Mouse (Mus musculus) CH12.LX (cell line): ENCODE data around the gene Snta1. TPM values are rescaled to one million over a fixed set of nuclear protein-coding genes. Genes with fewer than 3 reads are reported as not detected.

Source experiments
- DNase-seq: peaks from one replicate; pipeline ENCODE4 v3.0.0-alpha.2; 2013; ENCODE audit errors: extremely low read depth
- H3K27ac ChIP-seq: 2 replicates; pipeline ENCODE4 v1.5.1; 2012; ENCODE audit warnings: low read depth, mild to moderate bottlenecking, control low read depth, moderate library complexity; ENCODE audit not compliant: insufficient read depth
- H3K27me3 ChIP-seq: replicated peaks from 2 replicates; pipeline ENCODE3; 2012; ENCODE audit warnings: inconsistent platforms
- H3K36me3 ChIP-seq, 2 experiments: replicated peaks in 1 of 2; 2 replicates each; pipeline versions ENCODE3 to v1.6.1; 2012; ENCODE audit warnings: inconsistent platforms in 1 of 2, low read length in 1 of 2, mild to moderate bottlenecking in 1 of 2, mixed read lengths in 1 of 2, moderate library complexity in 1 of 2; ENCODE audit not compliant: control insufficient read depth in 1 of 2, insufficient read depth in 1 of 2
- H3K4me1 ChIP-seq, 2 experiments: 2 replicates each; pipeline ENCODE4 v1.6.1; 2012; ENCODE audit warnings: inconsistent platforms in 1 of 2, moderate library complexity in 1 of 2; ENCODE audit not compliant: insufficient read depth in 2 of 2, control insufficient read depth in 1 of 2
- H3K4me2 ChIP-seq: 2 replicates; pipeline ENCODE4 v1.6.1; 2012; ENCODE audit warnings: low read depth, mild to moderate bottlenecking, control low read depth; ENCODE audit not compliant: poor library complexity, insufficient read depth, severe bottlenecking
- H3K4me3 ChIP-seq, 3 experiments: fragments of 150-350 bp in 1 of 3; sonication (generic) in 1 of 3; replicated peaks in 1 of 3; 2 replicates each; pipeline versions ENCODE3 to v1.5.1; 2011 to 2012; ENCODE audit warnings: low read depth in 2 of 3, low read length in 2 of 3, mild to moderate bottlenecking in 2 of 3, moderate library complexity in 2 of 3, control low read depth in 1 of 3, improper control_type of control experiment in 1 of 3, inconsistent platforms in 1 of 3, mixed read lengths in 1 of 3; ENCODE audit not compliant: poor library complexity in 1 of 3
- H3K79me2 ChIP-seq: replicated peaks from 2 replicates; pipeline ENCODE4 v1.6.1; 2012; ENCODE audit warnings: mild to moderate bottlenecking, moderate library complexity; ENCODE audit not compliant: control insufficient read depth, poor library complexity, insufficient read depth, severe bottlenecking; ENCODE audit errors: extremely low read depth
- H3K9ac ChIP-seq: 2 replicates; pipeline ENCODE4 v1.6.1; 2012; ENCODE audit warnings: low read depth, mild to moderate bottlenecking, control low read depth, moderate library complexity; ENCODE audit not compliant: insufficient read depth
- H3K9me3 ChIP-seq: replicated peaks from 2 replicates; pipeline ENCODE3; 2012; ENCODE audit warnings: low read length, inconsistent platforms, mixed read lengths
- CHD1 ChIP-seq: IDR thresholded peaks from 2 replicates; pipeline ENCODE4 v1.6.1; 2012; ENCODE audit warnings: low read depth, low read length, improper control_type of control experiment, inconsistent platforms
- CTCF ChIP-seq, 2 experiments: IDR thresholded peaks in 1 of 2; conservative IDR thresholded peaks in 1 of 2; 2 replicates each; pipeline ENCODE4 v1.5.1; 2011 to 2012; ENCODE audit warnings: low read depth in 2 of 2, low read length in 2 of 2, improper control_type of control experiment in 1 of 2, inconsistent platforms in 1 of 2, mild to moderate bottlenecking in 1 of 2, moderate library complexity in 1 of 2
- E2F4 ChIP-seq: IDR thresholded peaks from 2 replicates; pipeline ENCODE4 v1.6.1; 2011; ENCODE audit warnings: low read depth, low read length, improper control_type of control experiment; ENCODE audit not compliant: insufficient replicate concordance
- ELF1 ChIP-seq: IDR thresholded peaks from 2 replicates; pipeline ENCODE4 v1.6.1; 2014; ENCODE audit warnings: low read depth, mild to moderate bottlenecking, inconsistent platforms, low read length, improper control_type of control experiment
- EP300 ChIP-seq: IDR thresholded peaks from 2 replicates; pipeline ENCODE4 v1.6.1; 2011; ENCODE audit warnings: low read length, improper control_type of control experiment
- ETS1 ChIP-seq: conservative IDR thresholded peaks from 2 replicates; pipeline ENCODE4 v1.6.1; 2012; ENCODE audit warnings: low read depth, mild to moderate bottlenecking, inconsistent platforms, low read length, improper control_type of control experiment, moderate library complexity
- GABPA ChIP-seq: IDR thresholded peaks from 2 replicates; pipeline ENCODE4 v1.6.1; 2012; ENCODE audit warnings: low read depth, low read length, improper control_type of control experiment, inconsistent platforms; ENCODE audit not compliant: insufficient replicate concordance
- MAX ChIP-seq: IDR thresholded peaks from 2 replicates; pipeline ENCODE4 v1.6.1; 2011; ENCODE audit warnings: low read length, improper control_type of control experiment
- MAZ ChIP-seq: IDR thresholded peaks from 2 replicates; pipeline ENCODE4 v1.6.1; 2012; ENCODE audit warnings: low read depth, mild to moderate bottlenecking, inconsistent platforms, low read length, improper control_type of control experiment, moderate library complexity
- MEF2A ChIP-seq: IDR thresholded peaks from 2 replicates; pipeline ENCODE4 v1.6.1; 2014; ENCODE audit warnings: low read depth, mild to moderate bottlenecking, inconsistent platforms, low read length, improper control_type of control experiment, borderline replicate concordance
- PAX5 ChIP-seq: IDR thresholded peaks from 2 replicates; pipeline ENCODE4 v1.6.1; 2012; ENCODE audit warnings: low read length, inconsistent platforms, mixed read lengths
- POLR2A ChIP-seq: IDR thresholded peaks from 2 replicates; pipeline ENCODE4 v1.6.1; 2011; ENCODE audit warnings: low read depth, mild to moderate bottlenecking, improper control_type of control experiment, low read length
- POLR2AphosphoS2 ChIP-seq: IDR thresholded peaks from 2 replicates; pipeline ENCODE4 v1.6.1; 2011; ENCODE audit warnings: low read depth, low read length, improper control_type of control experiment
- RAD21 ChIP-seq: IDR thresholded peaks from 2 replicates; pipeline ENCODE4 v1.6.1; 2011; ENCODE audit warnings: low read depth, mild to moderate bottlenecking, low read length, improper control_type of control experiment, moderate library complexity
- RCOR1 ChIP-seq: conservative IDR thresholded peaks from 2 replicates; pipeline ENCODE4 v1.6.1; 2012; ENCODE audit warnings: low read depth, mild to moderate bottlenecking, inconsistent platforms, low read length, improper control_type of control experiment
- TBP ChIP-seq: conservative IDR thresholded peaks from 2 replicates; pipeline ENCODE4 v1.6.1; 2011; ENCODE audit warnings: low read depth, low read length, improper control_type of control experiment
- UBTF ChIP-seq: IDR thresholded peaks from 2 replicates; pipeline ENCODE4 v1.6.1; 2012; ENCODE audit warnings: low read depth, mild to moderate bottlenecking, inconsistent platforms, low read length, improper control_type of control experiment, moderate library complexity
- USF2 ChIP-seq: conservative IDR thresholded peaks from 2 replicates; pipeline ENCODE4 v1.6.1; 2011; ENCODE audit warnings: low read depth, low read length, improper control_type of control experiment
- ZMIZ1 ChIP-seq: IDR thresholded peaks from 2 replicates; pipeline ENCODE4 v1.6.1; 2012; ENCODE audit warnings: low read depth, mild to moderate bottlenecking, inconsistent platforms, low read length, improper control_type of control experiment
- dilution Hi-C: fragments of 300-500 bp; cut with MboI; formaldehyde crosslinking; loops from 2 replicates; pipeline ENCODE4 v1.14.3; 2020; ENCODE audit warnings: low sequenced_read_pairs; ENCODE audit not compliant: extremely low pct_unique_long_range_greater_than_20kb, extremely low pct_ligation_motif_present
- in situ Hi-C: fragments of 300-500 bp; cut with MboI; formaldehyde crosslinking; loops from 3 replicates; pipeline ENCODE4 v1.14.3; 2019; ENCODE audit warnings: low sequenced_read_pairs, low pct_ligation_motif_present, low pct_unique_long_range_greater_than_20kb, mixed read lengths
- polyA plus RNA-seq: library from polyadenylated mRNA; unstranded; fragments of >175 nt; gene quantifications from 2 replicates; pipeline ENCODE4 v1.2.1, GENCODE M21; 2012; ENCODE audit warnings: low read depth; ENCODE audit not compliant: insufficient read length
- total RNA-seq, 2 experiments: library from RNA; depleted of rRNA; stranded (reverse); fragments of 300-350 nt in 1 of 2; fragments of >200 nt in 1 of 2; gene quantifications; 2 replicates each; pipeline ENCODE4 v1.2.3; 2012 to 2014

Gene Snta1
- total and polyA plus RNA-seq, 3 experiments: 0.33 TPM; not detected in 2

DNA sequence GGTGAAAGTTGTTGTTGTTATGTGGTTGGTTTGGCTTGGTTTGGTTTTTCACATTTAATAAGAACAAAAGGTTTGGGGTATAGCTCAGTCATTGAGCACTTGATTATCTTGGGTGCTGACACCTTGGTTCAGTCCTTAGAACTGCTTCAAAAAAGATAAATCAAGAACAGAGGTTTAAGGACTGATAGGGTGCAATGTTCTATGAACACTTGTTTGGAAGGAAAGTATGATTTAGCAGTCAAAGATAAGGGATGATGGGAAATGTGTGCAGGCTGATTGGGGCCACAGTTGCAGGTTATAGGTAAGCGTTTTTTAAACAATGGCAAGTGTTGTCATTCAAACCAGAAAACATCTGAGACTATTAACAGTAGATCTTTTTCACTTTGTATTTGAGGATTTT, 46.2 kb upstream of the Snta1 start:
- Histone ChIP-seq H3K4me2 (no peak overlapping the region), H3K4me3 (no peak overlapping the region), H3K4me1 (peaks cover 0 to 13% of the 10 kb centered on the region in 2 experiments; a peak in 2 of 4 replicates), H3K9ac (no peak overlapping the region), H3K36me3 (peaks cover 0 to 15% of the 10 kb centered on the region in 2 experiments), H3K27me3 (no peaks in the 10 kb centered on the region), H3K9me3 (no peaks in the 10 kb centered on the region), H3K79me2 (peaks cover 4% of the 10 kb centered on the region; the same call in 1 of the 2 replicates), H3K27ac (no peak overlapping the region)
- in situ Hi-C loops: no loop called here
- dilution Hi-C loops: no loop called here
- TF ChIP-seq MAZ (no peak), ETS1 (no peak), ELF1 (no peak), E2F4 (no peak)
- DNase-seq: no peak

DNA sequence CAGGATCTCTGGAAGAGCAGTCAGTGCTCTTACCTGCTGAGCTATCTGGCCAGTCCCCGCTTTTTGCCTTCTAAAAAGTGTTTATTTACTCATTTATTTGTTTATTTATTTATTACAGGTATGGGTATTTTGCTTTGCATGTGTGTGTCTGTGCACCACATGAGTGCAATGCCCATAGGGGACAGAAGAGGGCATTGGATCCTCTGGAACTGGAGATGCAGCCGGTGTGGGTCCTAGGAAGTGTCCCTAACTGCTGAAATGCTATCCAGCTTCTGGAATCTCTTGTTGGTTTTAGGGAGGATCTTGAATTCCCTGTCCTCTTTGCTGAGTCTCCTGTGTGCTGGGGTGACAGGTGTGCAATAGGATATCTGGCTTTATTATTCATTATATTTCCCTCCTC, 45.1 kb upstream of the Snta1 start:
- no peak for DNase-seq
- H3K4me1 ChIP-seq: peaks cover 0 to 17% of the 10 kb centered on the region in 2 experiments; a peak in 2 of 4 replicates
- peaks cover 0 to 17% of the 10 kb centered on the region in 2 experiments for H3K36me3 ChIP-seq
- no peaks in the 10 kb centered on the region for H3K27me3 ChIP-seq
- peak in 1 of 2 experiments; percentile 15; a peak in 1 of 4 replicates for TF ChIP-seq CTCF (conservative IDR thresholded peaks at IDR 0.05 in 1 of 2, IDR thresholded peaks at IDR 0.05 in 1 of 2; ENCODE audit: low read depth in 2 of 2, low read length in 2 of 2)
- no peak for TF ChIP-seq RCOR1
- TF ChIP-seq, all 38 proteins: peak for 1
- Histone ChIP-seq H3K9ac (no peak overlapping the region), H3K79me2 (peaks cover 4% of the 10 kb centered on the region; the same call in 1 of the 2 replicates), H3K27ac (no peak overlapping the region), H3K4me3 (no peak overlapping the region), H3K9me3 (no peaks in the 10 kb centered on the region), H3K4me2 (no peak overlapping the region)
- in situ Hi-C loops (no loop called here), dilution Hi-C loops (no loop called here)

DNA sequence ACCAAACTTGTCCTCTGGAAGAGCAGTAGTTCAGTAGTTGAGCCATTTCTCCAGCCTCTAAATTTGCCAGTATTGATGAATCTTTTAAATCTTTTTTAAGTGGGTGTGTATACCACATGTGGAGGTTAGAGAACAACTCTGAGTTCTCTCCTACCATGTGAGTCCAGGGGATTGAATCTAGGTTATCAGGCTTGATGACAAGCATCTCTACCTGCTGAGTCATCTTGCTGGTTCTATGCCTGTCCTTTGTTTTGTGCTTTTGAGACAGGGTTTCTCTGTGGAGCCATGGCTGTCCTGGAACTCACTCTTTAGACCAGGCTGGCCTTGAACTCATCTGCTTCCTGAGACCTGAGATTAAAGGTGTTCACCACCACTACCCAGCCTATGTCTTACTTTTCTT, 40.7 kb upstream of the Snta1 start:
- Histone ChIP-seq H3K36me3 (peaks cover 0 to 9% of the 10 kb centered on the region in 2 experiments), H3K9me3 (no peaks in the 10 kb centered on the region), H3K4me1 (peaks cover 0 to 21% of the 10 kb centered on the region in 2 experiments; a peak in 2 of 4 replicates), H3K79me2 (peaks cover 6% of the 10 kb centered on the region; the same call in 1 of the 2 replicates), H3K27ac (no peak overlapping the region), H3K4me2 (no peak overlapping the region), H3K4me3 (no peak overlapping the region), H3K27me3 (no peaks in the 10 kb centered on the region)
- dilution Hi-C loops: no loop called here
- no peak for DNase-seq
- no peak for TF ChIP-seq USF2
- TF ChIP-seq PAX5: no peak
- TF ChIP-seq ELF1: no peak
- no peak for TF ChIP-seq POLR2AphosphoS2
- TF ChIP-seq MAX: no peak
- TF ChIP-seq MAZ: no peak
- no peak for TF ChIP-seq GABPA
- no peak for TF ChIP-seq ZMIZ1
- TF ChIP-seq MEF2A: no peak
- TF ChIP-seq TBP: no peak
- no peak for TF ChIP-seq EP300
- no peak for TF ChIP-seq CHD1
- TF ChIP-seq ETS1: no peak
- TF ChIP-seq POLR2A: no peak
- no peak for TF ChIP-seq RCOR1
- TF ChIP-seq RAD21: no peak
- TF ChIP-seq UBTF: no peak
- TF ChIP-seq, all 38 proteins: peak for 0
- no peak overlapping the region for H3K9ac ChIP-seq
- in situ Hi-C loops: no loop called here
